In genomic region chr2:37774571-37774970, GRCm38 (mm10) we compare ENCODE assay signal across 8 mouse cellular contexts. TPM values are rescaled to one million over a fixed set of nuclear protein-coding genes. Genes with fewer than 3 reads are reported as not detected.
DNase-seq lines count a peak whose midpoint lies in the region; ATAC-seq and TF ChIP-seq lines count a peak whose summit lies in the region.

No protein-coding gene starts in this region.

- no peak for ATAC-seq in kidney, postnatal 0 days (replicated peaks; ENCODE audit: low FRiP score, low read depth)
- ATAC-seq in kidney, embryonic 16.5 days (ENCODE audit: low FRiP score, low TSS enrichment): no peak
- ATAC-seq in forebrain, postnatal 0 days: no peak
- no peak for ATAC-seq in erythroblast, adult 5-6 weeks (replicated peaks; ENCODE audit: low FRiP score, poor library complexity, severe bottlenecking)

- no peak overlapping the region for H3K9ac ChIP-seq in kidney, postnatal 0 days (ENCODE audit: low read depth, low read length)
- no peak overlapping the region for H3K9ac ChIP-seq in kidney, embryonic 16.5 days (replicated peaks; ENCODE audit: low read length)
- H3K9ac ChIP-seq in forebrain, postnatal 0 days: no peak overlapping the region

- no peaks in the 10 kb centered on the region for H3K9me3 ChIP-seq in kidney, postnatal 0 days (replicated peaks; ENCODE audit: low read length)
- H3K9me3 ChIP-seq in kidney, embryonic 16.5 days (ENCODE audit: low read length): no peaks in the 10 kb centered on the region
- H3K9me3 ChIP-seq in forebrain, postnatal 0 days (ENCODE audit: low read length): no peaks in the 10 kb centered on the region

- peaks cover 4% of the 10 kb centered on the region; the same call in 1 of the 2 replicates for H3K4me1 ChIP-seq in kidney, postnatal 0 days (replicated peaks; ENCODE audit: insufficient read depth, low read length)
- H3K4me1 ChIP-seq in kidney, embryonic 16.5 days (ENCODE audit: insufficient read depth, low read length): peaks cover 32% of the 10 kb centered on the region
- H3K4me1 ChIP-seq in forebrain, postnatal 0 days (ENCODE audit: insufficient read depth): peaks cover 2% of the 10 kb centered on the region; the same call in 1 of the 2 replicates

- whole genome bisulfite sequencing in kidney, postnatal 0 days: 12% methylated on average over 5 of the region's 5 CpGs
- 11% methylated on average over 5 of the region's 5 CpGs for WGBS in kidney, embryonic 16.5 days
- WGBS in forebrain, postnatal 0 days: 9% methylated on average over 5 of the region's 5 CpGs

- no peak overlapping the region for H3K27ac ChIP-seq in kidney, postnatal 0 days
- no peak overlapping the region for H3K27ac ChIP-seq in kidney, embryonic 16.5 days (ENCODE audit: low read length)
- H3K27ac ChIP-seq in forebrain, postnatal 0 days (ENCODE audit: low read depth, low read length): no peak overlapping the region

- no peaks in the 10 kb centered on the region for H3K27me3 ChIP-seq in kidney, postnatal 0 days (ENCODE audit: insufficient read depth, low read length)
- H3K27me3 ChIP-seq in kidney, embryonic 16.5 days (ENCODE audit: insufficient read depth, low read length): peaks cover 11% of the 10 kb centered on the region; the same call in 1 of the 2 replicates
- no peaks in the 10 kb centered on the region for H3K27me3 ChIP-seq in forebrain, postnatal 0 days (ENCODE audit: insufficient read depth, low read length)

- no peak overlapping the region for H3K4me3 ChIP-seq in kidney, postnatal 0 days (replicated peaks; ENCODE audit: low read depth, low read length)
- no peak overlapping the region for H3K4me3 ChIP-seq in kidney, embryonic 16.5 days (ENCODE audit: low read length)
- H3K4me3 ChIP-seq in forebrain, postnatal 0 days (ENCODE audit: low read depth, low read length): no peak overlapping the region

- peak; percentile 31 to 78 for DNase-seq in adrenal gland, adult (ENCODE audit: inconsistent age in 2 of 2, low spot score in 1 of 2)
- no peak for DNase-seq in adrenal gland, adult 8-10 months
- DNase-seq in kidney, postnatal 0 days (ENCODE audit: low spot score): peak; percentile 83
- peak; percentile 79 for DNase-seq in ES-CJ7 (ENCODE audit: low read depth, low spot score)
- peak; percentile 71 for DNase-seq in forebrain, postnatal 0 days
- DNase-seq in retina, postnatal 7 days (ENCODE audit: low read depth, low spot score): peak; percentile 61

- H3K36me3 ChIP-seq in kidney, postnatal 0 days (ENCODE audit: insufficient read depth, low read length): no peaks in the 10 kb centered on the region
- no peaks in the 10 kb centered on the region for H3K36me3 ChIP-seq in kidney, embryonic 16.5 days (ENCODE audit: insufficient read depth, low read length)
- no peaks in the 10 kb centered on the region for H3K36me3 ChIP-seq in forebrain, postnatal 0 days (ENCODE audit: insufficient read depth)

- no peak overlapping the region for H3K4me2 ChIP-seq in kidney, postnatal 0 days (ENCODE audit: low read length)
- no peak overlapping the region for H3K4me2 ChIP-seq in kidney, embryonic 16.5 days (replicated peaks; ENCODE audit: low read depth, low read length)
- no peak overlapping the region for H3K4me2 ChIP-seq in forebrain, postnatal 0 days (ENCODE audit: low read depth)

- peak; percentile 85 for TF ChIP-seq CTCF in kidney, postnatal 0 days (IDR thresholded peaks at IDR 0.05; ENCODE audit: low read depth)
- TF ChIP-seq CTCF in forebrain, postnatal 0 days (IDR thresholded peaks at IDR 0.05; ENCODE audit: low read depth): peak; percentile 82

RNA-seq across cellular contexts. Expression of gene Crb2, which starts 1.5 kb away (rescaled TPM):
- 1 to 10 TPM in 1 of 4 experiments, under 1 TPM in 3; 0.20 to 1.1 (median 0.57) TPM for total RNA-seq in adrenal gland, adult 8-10 months (2022)
- 3.1 and 3.3 TPM in 2 replicates for polyA plus RNA-seq in kidney, postnatal 0 days (2015; fragmentation: Nextera tagmentation; extraction: Ambion mirVana)
- polyA plus RNA-seq in kidney, embryonic 16.5 days (2015; fragmentation: Nextera tagmentation; extraction: Ambion mirVana): 4.5 and 4.6 TPM in 2 replicates
- total RNA-seq in forebrain, postnatal 0 days (2014; rRNA removed): 3.8 and 6.0 TPM in 2 replicates
- polyA plus RNA-seq in forebrain, postnatal 0 days (2015; fragmentation: Nextera tagmentation; extraction: Ambion mirVana): 1.5 and 2.7 TPM in 2 replicates
- not detected in 2 replicates for total RNA-seq in erythroblast, adult 5-6 weeks (2015; ENCODE audit: low replicate concordance)
- total RNA-seq in erythroblast, adult 5-6 weeks (2017; ENCODE audit: low replicate concordance): not detected in 2 replicates
